Mouse (Mus musculus): ENCODE measurements around the gene Cipc.

Gene Cipc

GRCm38 (mm10) chr12:86936587-86937343 lies 10.1 kb upstream of the Cipc start:
- no peaks in the 10 kb centered on the region for H3K27me3 ChIP-seq (ENCODE audit: insufficient read depth, low read length)
- no peak for TF ChIP-seq CTCF (conservative IDR thresholded peaks at IDR 0.05; ENCODE audit: low read length)
- no peak for TF ChIP-seq POU5F1 (IDR thresholded peaks at IDR 0.05; ENCODE audit: borderline replicate concordance, low read length)
- no peak for TF ChIP-seq NANOG (IDR thresholded peaks at IDR 0.05; ENCODE audit: borderline replicate concordance, low read length)
- no peaks in the 10 kb centered on the region for H3K9me3 ChIP-seq (ENCODE audit: low read length)
- peaks cover 89% of the 10 kb centered on the region for H3K4me1 ChIP-seq (replicated peaks; ENCODE audit: low read depth, low read length)
- no peak overlapping the region for H3K4me3 ChIP-seq (replicated peaks; ENCODE audit: low read length)
- H3K36me3 ChIP-seq (ENCODE audit: insufficient read depth, low read length) = no peaks in the 10 kb centered on the region

GRCm38 (mm10) chr12:86938571-86938970 lies 8.3 kb upstream of the Cipc start:
- Histone ChIP-seq H3K4me1 (replicated peaks; ENCODE audit: low read depth, low read length) (peaks cover 89% of the 10 kb centered on the region), H3K27me3 (ENCODE audit: insufficient read depth, low read length) (no peaks in the 10 kb centered on the region), H3K36me3 (ENCODE audit: insufficient read depth, low read length) (no peaks in the 10 kb centered on the region), H3K4me3 (replicated peaks; ENCODE audit: low read length) (peak overlapping the region; percentile 17; the same call in 1 of the 2 replicates), H3K9me3 (ENCODE audit: low read length) (no peaks in the 10 kb centered on the region)
- TF ChIP-seq POU5F1 (IDR thresholded peaks at IDR 0.05; ENCODE audit: borderline replicate concordance, low read length) (no peak), NANOG (IDR thresholded peaks at IDR 0.05; ENCODE audit: borderline replicate concordance, low read length) (no peak), CTCF (conservative IDR thresholded peaks at IDR 0.05; ENCODE audit: low read length) (no peak)

- Histone ChIP-seq H3K4me3 (replicated peaks; ENCODE audit: low read length) (peak overlapping the region; percentile 10; the same call in 1 of the 2 replicates), H3K27me3 (ENCODE audit: insufficient read depth, low read length) (no peaks in the 10 kb centered on the region), H3K36me3 (ENCODE audit: insufficient read depth, low read length) (no peaks in the 10 kb centered on the region), H3K4me1 (replicated peaks; ENCODE audit: low read depth, low read length) (peaks cover 89% of the 10 kb centered on the region), H3K9me3 (ENCODE audit: low read length) (no peaks in the 10 kb centered on the region)
- TF ChIP-seq POU5F1 (IDR thresholded peaks at IDR 0.05; ENCODE audit: borderline replicate concordance, low read length) (no peak), CTCF (conservative IDR thresholded peaks at IDR 0.05; ENCODE audit: low read length) (no peak), NANOG (IDR thresholded peaks at IDR 0.05; ENCODE audit: borderline replicate concordance, low read length) (no peak)
These were observed 5.7 kb upstream of the Cipc start for GRCm38 (mm10) chr12:86941173-86941572.

- H3K4me1 ChIP-seq (replicated peaks; ENCODE audit: low read depth, low read length) = peaks cover 87% of the 10 kb centered on the region
- H3K36me3 ChIP-seq (ENCODE audit: insufficient read depth, low read length) = no peaks in the 10 kb centered on the region
- no peaks in the 10 kb centered on the region for H3K9me3 ChIP-seq (ENCODE audit: low read length)
- H3K27me3 ChIP-seq (ENCODE audit: insufficient read depth, low read length) = no peaks in the 10 kb centered on the region
- no peak overlapping the region for H3K4me3 ChIP-seq (replicated peaks; ENCODE audit: low read length)
- TF ChIP-seq NANOG (IDR thresholded peaks at IDR 0.05; ENCODE audit: borderline replicate concordance, low read length) (no peak), CTCF (conservative IDR thresholded peaks at IDR 0.05; ENCODE audit: low read length) (no peak), POU5F1 (IDR thresholded peaks at IDR 0.05; ENCODE audit: borderline replicate concordance, low read length) (no peak)
These were observed 4.9 kb upstream of the Cipc start for GRCm38 (mm10) chr12:86941734-86942486.

GRCm38 (mm10) chr12:86943421-86943820 lies 3.4 kb upstream of the Cipc start:
- no peak overlapping the region for H3K4me3 ChIP-seq (replicated peaks; ENCODE audit: low read length)
- no peaks in the 10 kb centered on the region for H3K27me3 ChIP-seq (ENCODE audit: insufficient read depth, low read length)
- H3K36me3 ChIP-seq (ENCODE audit: insufficient read depth, low read length) = 0 out of 2 replicates have a peak, but pooled peaks cover 2% of the 10 kb centered on the region
- no peaks in the 10 kb centered on the region for H3K9me3 ChIP-seq (ENCODE audit: low read length)
- peaks cover 81% of the 10 kb centered on the region for H3K4me1 ChIP-seq (replicated peaks; ENCODE audit: low read depth, low read length)
- TF ChIP-seq NANOG (IDR thresholded peaks at IDR 0.05; ENCODE audit: borderline replicate concordance, low read length) (no peak), CTCF (conservative IDR thresholded peaks at IDR 0.05; ENCODE audit: low read length) (no peak), POU5F1 (IDR thresholded peaks at IDR 0.05; ENCODE audit: borderline replicate concordance, low read length) (no peak)

- no peak for TF ChIP-seq POU5F1 (IDR thresholded peaks at IDR 0.05; ENCODE audit: borderline replicate concordance, low read length)
- peak; percentile 58 for TF ChIP-seq CTCF (conservative IDR thresholded peaks at IDR 0.05; ENCODE audit: low read length)
- no peak for TF ChIP-seq NANOG (IDR thresholded peaks at IDR 0.05; ENCODE audit: borderline replicate concordance, low read length)
- H3K36me3 ChIP-seq (ENCODE audit: insufficient read depth, low read length) = peaks cover 14% of the 10 kb centered on the region
- peaks cover 82% of the 10 kb centered on the region for H3K4me1 ChIP-seq (replicated peaks; ENCODE audit: low read depth, low read length)
- H3K27me3 ChIP-seq (ENCODE audit: insufficient read depth, low read length) = no peaks in the 10 kb centered on the region
- no peaks in the 10 kb centered on the region for H3K9me3 ChIP-seq (ENCODE audit: low read length)
- no peak overlapping the region for H3K4me3 ChIP-seq (replicated peaks; ENCODE audit: low read length)
These were observed 1.7 kb upstream of the Cipc start for GRCm38 (mm10) chr12:86945126-86945525.

GRCm38 (mm10) chr12:86946301-86946781 lies 502 bp upstream of the Cipc start:
- TF ChIP-seq POU5F1 (IDR thresholded peaks at IDR 0.05; ENCODE audit: borderline replicate concordance, low read length) (no peak), NANOG (IDR thresholded peaks at IDR 0.05; ENCODE audit: borderline replicate concordance, low read length) (no peak), CTCF (conservative IDR thresholded peaks at IDR 0.05; ENCODE audit: low read length) (no peak)
- Histone ChIP-seq H3K36me3 (ENCODE audit: insufficient read depth, low read length) (peaks cover 22% of the 10 kb centered on the region), H3K9me3 (ENCODE audit: low read length) (no peaks in the 10 kb centered on the region), H3K27me3 (ENCODE audit: insufficient read depth, low read length) (no peaks in the 10 kb centered on the region), H3K4me3 (replicated peaks; ENCODE audit: low read length) (peak overlapping the region; percentile 92), H3K4me1 (replicated peaks; ENCODE audit: low read depth, low read length) (peaks cover 80% of the 10 kb centered on the region)

GRCm38 (mm10) chr12:86947681-86948401 lies 998 bp downstream of the Cipc start:
- H3K36me3 ChIP-seq (ENCODE audit: insufficient read depth, low read length) = peaks cover 30% of the 10 kb centered on the region
- H3K27me3 ChIP-seq (ENCODE audit: insufficient read depth, low read length) = no peaks in the 10 kb centered on the region
- TF ChIP-seq POU5F1 (IDR thresholded peaks at IDR 0.05; ENCODE audit: borderline replicate concordance, low read length) = no peak
- no peak for TF ChIP-seq NANOG (IDR thresholded peaks at IDR 0.05; ENCODE audit: borderline replicate concordance, low read length)
- no peak for TF ChIP-seq CTCF (conservative IDR thresholded peaks at IDR 0.05; ENCODE audit: low read length)
- no peaks in the 10 kb centered on the region for H3K9me3 ChIP-seq (ENCODE audit: low read length)
- peak overlapping the region; percentile 92 for H3K4me3 ChIP-seq (replicated peaks; ENCODE audit: low read length)
- H3K4me1 ChIP-seq (replicated peaks; ENCODE audit: low read depth, low read length) = peaks cover 73% of the 10 kb centered on the region
